Mouse (Mus musculus) erythroblast, embryonic 14.5 days (primary cell): Measurements from ENCODE around the gene Mfsd8.

Source experiments
- GATA1 ChIP-seq: IDR thresholded peaks from 2 replicates; pipeline ENCODE4 v1.6.1; 2012; ENCODE audit warnings: low read length, inconsistent platforms, mixed read lengths
- TAL1 ChIP-seq: IDR thresholded peaks from 3 replicates; pipeline ENCODE4 v1.6.1; 2012; ENCODE audit warnings: low read length, inconsistent platforms, mixed read lengths

DNA sequence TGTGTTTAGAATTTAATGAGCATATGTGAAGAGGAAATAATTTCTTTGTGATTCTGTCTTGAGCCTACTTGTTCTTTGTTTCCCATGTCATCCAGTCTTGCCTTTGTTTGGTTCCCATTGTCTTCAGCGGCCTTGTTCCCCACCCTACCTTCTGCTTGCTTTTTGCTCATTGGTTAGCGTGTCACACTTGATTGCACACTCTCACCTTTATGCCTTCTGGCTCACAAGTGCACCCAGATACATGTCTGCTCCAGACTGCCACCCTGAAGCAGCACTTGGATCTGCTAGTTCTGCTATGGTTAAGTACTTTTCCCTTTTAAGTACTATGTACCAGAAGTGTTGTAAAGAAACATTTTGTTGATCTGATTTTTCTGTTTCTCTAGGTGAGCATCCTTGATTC lies 36.8 kb downstream of the Mfsd8 start:
- TF ChIP-seq GATA1 (no peak), TAL1 (no peak)
